Mouse (Mus musculus): ENCODE measurements around the gene Arhgap36.

Gene Arhgap36

GRCm38 (mm10) chrX:49463442-49463970 lies at the start of gene Arhgap36:
TSS of gene Arhgap36 (plus strand) at chrX:49463945.
- in situ Hi-C loops (cut with MboI; ENCODE audit: low sequenced_read_pairs): no loop called here

- in situ Hi-C loops (cut with MboI; ENCODE audit: low sequenced_read_pairs): no loop called here
Measured at GRCm38 (mm10) chrX:49457781-49458180, 6.0 kb upstream of the Arhgap36 start.

- in situ Hi-C loops (cut with MboI; ENCODE audit: low sequenced_read_pairs): no loop called here
Measured at GRCm38 (mm10) chrX:49470287-49471054, 6.7 kb downstream of the Arhgap36 start.

- in situ Hi-C loops (cut with MboI; ENCODE audit: low sequenced_read_pairs): no loop called here
Measured at GRCm38 (mm10) chrX:49479968-49480809, 16.4 kb downstream of the Arhgap36 start.

GRCm38 (mm10) chrX:49480846-49481245 lies 17.1 kb downstream of the Arhgap36 start:
- in situ Hi-C loops (cut with MboI; ENCODE audit: low sequenced_read_pairs): no loop called here

- in situ Hi-C loops (cut with MboI; ENCODE audit: low sequenced_read_pairs): no loop called here
Measured at GRCm38 (mm10) chrX:49489141-49489540, 25.4 kb downstream of the Arhgap36 start.

GRCm38 (mm10) chrX:49493739-49494449 lies 30.1 kb downstream of the Arhgap36 start:
- in situ Hi-C loops (cut with MboI; ENCODE audit: low sequenced_read_pairs): no loop called here
